Mouse (Mus musculus) liver (tissue): ENCODE data around the gene Cfap36.

Source experiments
- DNase-seq: peaks from one replicate; pipeline ENCODE4 v3.0.0-alpha.2; 2020; ENCODE audit warnings: mixed read lengths

The Cfap36 gene

DNA sequence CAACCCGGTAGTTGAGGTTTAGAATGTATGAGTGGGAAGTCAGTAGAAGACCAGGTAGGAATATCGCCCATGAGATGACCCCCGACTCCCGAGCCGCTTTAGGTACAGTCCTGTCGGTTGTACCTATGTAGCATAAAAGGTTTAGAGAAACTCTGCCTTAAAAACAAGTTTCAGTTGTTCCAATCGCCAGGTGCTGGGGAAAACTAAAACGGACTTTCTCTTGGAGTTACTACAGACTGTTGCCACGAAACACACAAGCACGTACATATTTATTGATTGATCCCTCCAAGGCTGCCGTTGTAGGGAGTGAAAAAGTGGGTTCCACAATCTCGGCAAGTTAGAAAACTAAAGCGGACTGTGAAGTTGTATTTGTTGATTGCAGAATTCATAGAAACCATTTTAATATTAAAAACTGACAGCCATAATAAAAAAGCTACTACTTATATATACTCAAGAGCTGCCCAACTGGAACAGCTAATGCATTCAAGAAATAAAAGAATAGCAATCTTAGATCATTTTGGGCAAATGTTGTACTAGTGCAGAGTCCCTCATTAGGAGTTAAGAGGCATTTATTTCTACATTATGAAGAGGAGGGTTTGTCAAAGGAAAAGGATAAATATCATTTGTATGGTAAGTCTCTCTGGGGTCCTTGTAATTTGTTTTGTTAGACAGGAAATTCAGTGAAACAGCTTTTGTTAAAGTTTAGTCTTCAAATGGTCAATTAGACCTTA, 73.3 kb downstream of the Cfap36 start:
- no peak for DNase-seq

DNA sequence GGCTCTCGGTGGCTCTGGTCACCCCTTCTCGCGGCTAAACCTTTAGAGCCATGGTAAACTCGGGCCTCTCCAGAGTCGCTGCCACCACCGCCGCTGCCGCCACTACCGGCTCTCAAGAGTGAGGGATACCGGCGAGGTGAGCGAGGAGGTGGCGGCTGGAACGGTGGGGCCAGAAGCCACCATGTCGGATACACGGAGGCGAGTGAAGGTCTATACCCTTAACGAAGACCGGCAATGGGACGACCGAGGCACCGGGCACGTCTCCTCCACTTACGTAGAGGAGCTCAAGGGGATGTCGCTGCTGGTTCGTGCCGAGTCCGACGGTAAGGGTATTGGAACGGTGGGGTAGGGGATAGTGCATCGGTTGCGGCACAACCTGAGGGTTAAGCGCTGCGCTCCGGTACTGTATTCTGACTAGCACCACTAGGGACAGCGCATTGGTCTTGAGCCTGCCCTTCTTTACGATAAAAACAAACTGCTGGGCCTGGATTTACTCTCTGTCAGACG, 74.0 kb downstream of the Cfap36 start:
- DNase-seq, result peak; percentile 76

DNA sequence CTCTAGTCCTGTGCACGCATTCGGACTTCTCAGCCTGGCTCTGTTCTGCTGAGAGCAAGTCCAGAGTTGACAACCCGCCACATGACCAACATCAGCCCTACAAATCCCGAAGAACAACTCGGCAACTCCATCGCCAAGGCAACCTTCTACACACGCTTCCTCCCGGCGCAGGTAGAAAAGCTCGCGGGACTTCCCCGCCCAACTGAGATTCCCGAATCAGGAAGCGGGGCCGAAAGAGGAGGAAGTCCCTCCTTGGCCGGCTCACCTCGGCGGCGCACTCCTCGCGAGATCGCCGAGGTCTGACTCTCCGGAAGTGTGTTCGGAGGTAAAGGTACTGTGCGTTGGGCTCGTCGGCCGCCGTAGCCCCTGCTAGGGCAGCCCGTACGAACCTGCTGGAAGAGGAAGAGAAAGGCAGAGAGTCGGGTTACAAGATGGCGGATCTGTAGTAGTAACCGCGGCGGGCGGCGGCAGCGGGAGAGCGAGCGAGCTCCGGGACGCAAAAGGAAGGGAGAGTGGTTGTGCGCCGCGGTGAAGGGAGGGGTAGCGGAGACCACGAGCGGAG, 74.6 kb downstream of the Cfap36 start, which contains the start of gene Ppp4r3b:
Ppp4r3b (plus strand) TSS at position 328 of the 562 bp plus-strand sequence.
- DNase-seq, result peak; percentile 97

DNA sequence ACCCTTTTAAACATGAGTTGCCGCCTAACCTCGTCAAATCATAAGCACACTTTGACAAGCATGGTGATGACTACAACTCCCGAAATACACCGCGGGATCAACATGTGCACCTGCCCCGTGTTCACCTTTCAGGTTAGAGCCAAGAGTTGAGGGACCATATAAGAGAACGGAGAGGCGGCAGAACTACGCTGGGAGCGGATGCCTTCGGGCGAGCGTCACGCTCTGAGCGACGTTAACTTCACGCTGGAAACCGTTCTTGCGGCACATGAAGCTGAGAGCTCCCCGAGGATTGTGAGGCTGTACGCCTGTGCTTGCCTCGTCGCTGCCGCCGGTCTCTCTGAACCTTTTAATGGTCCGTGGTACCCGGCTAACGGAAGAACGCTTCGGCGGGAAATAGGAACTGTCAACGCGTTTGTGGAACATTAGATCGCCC, 75.2 kb downstream of the Cfap36 start:
- DNase-seq, result peak; percentile 44
